Mouse (Mus musculus): ENCODE results near the gene Krtap3-3. TPM values are rescaled to one million over a fixed set of nuclear protein-coding genes. Genes with fewer than 3 reads are reported as not detected.

Gene Krtap3-3
- total RNA-seq, 1 experiment from 2014 or later = not detected

GRCm38 (mm10) chr11:99521288-99521860, 29.3 kb downstream of the Krtap3-3 start, which contains the start of gene Krt39:
Gene Krt39 (minus strand): TSS chr11:99521338.
- no peak for ATAC-seq (replicated peaks in 1 of 2; ENCODE audit: insufficient read depth in 1 of 2, low FRiP score in 2 of 2, low TSS enrichment in 1 of 2, low read depth in 1 of 2, poor library complexity in 2 of 2, severe bottlenecking in 2 of 2)

GRCm38 (mm10) chr11:99514098-99514497, 36.6 kb downstream of the Krtap3-3 start:
- ATAC-seq (replicated peaks in 1 of 2; ENCODE audit: insufficient read depth in 1 of 2, low FRiP score in 2 of 2, low TSS enrichment in 1 of 2, low read depth in 1 of 2, poor library complexity in 2 of 2, severe bottlenecking in 2 of 2) = no peak

Other genes with a start within 250 kb of the Krtap3-3 start
- not detected in 2 replicates for gene Krt25, start 227.9 kb downstream of the Krtap3-3 start, total RNA-seq (2017)
- not detected in 2 replicates for gene Krt26, start 212.9 kb downstream of the Krtap3-3 start, total RNA-seq (2017)
- not detected in 2 replicates for gene Krt27, start 199.8 kb downstream of the Krtap3-3 start, total RNA-seq (2017)
- gene Krt28, start 176.0 kb downstream of the Krtap3-3 start, total RNA-seq (2017) = not detected in 2 replicates
- gene Krt10, start 161.5 kb downstream of the Krtap3-3 start, total RNA-seq (2017) = not detected in 2 replicates
- gene Krt12, start 128.6 kb downstream of the Krtap3-3 start, total RNA-seq (2017) = not detected in 2 replicates
- not detected in 2 replicates for gene Krt20, start 112.7 kb downstream of the Krtap3-3 start, total RNA-seq (2017)
- not detected in 2 replicates for gene Krt23, start 57.7 kb downstream of the Krtap3-3 start, total RNA-seq (2017)
- not detected in 2 replicates for gene Krt39, start 29.5 kb downstream of the Krtap3-3 start, total RNA-seq (2017)
- gene Krt40, start 7.7 kb downstream of the Krtap3-3 start, total RNA-seq (2017) = not detected in 2 replicates
- not detected in 2 replicates for gene Krtap3-2, start 6.0 kb upstream of the Krtap3-3 start, total RNA-seq (2017)
- not detected in 2 replicates for gene Gm11939, start 8.6 kb upstream of the Krtap3-3 start, total RNA-seq (2017)
- not detected in 2 replicates for gene Krtap3-1, start 15.8 kb upstream of the Krtap3-3 start, total RNA-seq (2017)
- not detected in 2 replicates for gene Krtap1-5, start 30.2 kb upstream of the Krtap3-3 start, total RNA-seq (2017)
- gene Krtap1-4, start 32.8 kb upstream of the Krtap3-3 start, total RNA-seq (2017) = not detected in 2 replicates
- gene Krtap1-3, start 40.5 kb upstream of the Krtap3-3 start, total RNA-seq (2017) = not detected in 2 replicates
- not detected in 2 replicates for gene Krtap9-3, start 47.2 kb upstream of the Krtap3-3 start, total RNA-seq (2017)
- gene Gm11938, start 52.4 kb upstream of the Krtap3-3 start, total RNA-seq (2017) = not detected in 2 replicates
- not detected in 2 replicates for gene Gm11937, start 59.3 kb upstream of the Krtap3-3 start, total RNA-seq (2017)
- not detected in 2 replicates for gene Krtap2-4, start 64.0 kb upstream of the Krtap3-3 start, total RNA-seq (2017)
- gene Gm11562, start 69.6 kb upstream of the Krtap3-3 start, total RNA-seq (2017) = not detected in 2 replicates
- gene Krtap4-1, start 77.4 kb upstream of the Krtap3-3 start, total RNA-seq (2017) = not detected in 2 replicates
- not detected in 2 replicates for gene Krtap4-2, start 84.2 kb upstream of the Krtap3-3 start, total RNA-seq (2017)
- not detected in 2 replicates for gene Krtap4-7, start 93.2 kb upstream of the Krtap3-3 start, total RNA-seq (2017)
- gene Gm11555, start 99.4 kb upstream of the Krtap3-3 start, total RNA-seq (2017) = not detected in 2 replicates
- gene Gm11563, start 108.1 kb upstream of the Krtap3-3 start, total RNA-seq (2017) = not detected in 2 replicates
- gene Krtap4-6, start 115.1 kb upstream of the Krtap3-3 start, total RNA-seq (2017) = not detected in 2 replicates
- gene Gm14190, start 139.9 kb upstream of the Krtap3-3 start, total RNA-seq (2017) = not detected in 2 replicates
- not detected in 2 replicates for gene Gm14180, start 183.4 kb upstream of the Krtap3-3 start, total RNA-seq (2017)
- gene Gm11595, start 222.0 kb upstream of the Krtap3-3 start, total RNA-seq (2017) = not detected in 2 replicates
- not detected in 2 replicates for gene Krtap4-8, start 229.8 kb upstream of the Krtap3-3 start, total RNA-seq (2017)
- not detected in 2 replicates for gene Krtap4-9, start 234.3 kb upstream of the Krtap3-3 start, total RNA-seq (2017)
- gene Gm11596, start 242.6 kb upstream of the Krtap3-3 start, total RNA-seq (2017) = not detected in 2 replicates
- gene Gm11569, start 248.1 kb upstream of the Krtap3-3 start, total RNA-seq (2017) = not detected in 2 replicates

All from hematopoietic stem cell, adult 5-6 weeks (primary cell).